Mouse (Mus musculus): Measurements from ENCODE around the gene 1700012B07Rik. TPM values are rescaled to one million over a fixed set of nuclear protein-coding genes. Genes with fewer than 3 reads are reported as not detected.

1700012B07Rik gene
- polyA plus RNA-seq, 1 experiment from 2014 or later, result 0.12 TPM

DNA sequence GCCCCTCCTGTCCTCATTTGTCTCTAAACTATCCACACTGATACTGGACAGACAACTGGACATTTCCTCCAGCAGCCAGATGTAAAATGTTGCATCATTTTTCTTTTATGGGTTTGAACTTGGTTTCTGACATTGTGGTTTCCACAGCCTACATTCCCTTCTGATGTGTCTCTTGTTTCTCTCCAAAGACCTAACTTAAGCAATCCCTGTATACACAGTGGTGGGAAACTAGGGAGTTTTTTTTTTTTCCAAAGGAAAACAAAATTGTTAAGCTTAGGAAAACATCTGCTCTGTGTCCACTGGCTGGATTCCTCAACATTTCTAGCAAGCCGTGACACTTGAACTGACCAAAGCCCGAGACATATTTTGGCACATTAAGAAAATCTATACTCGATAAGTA is 10.4 kb downstream of the 1700012B07Rik start:
- no peak; the same call in 1 of the 2 replicates for ATAC-seq (ENCODE audit: low read depth)
- no peak overlapping the region for H3K4me3 ChIP-seq (ENCODE audit: low read depth, low read length)
- no peak overlapping the region for H3K27ac ChIP-seq (ENCODE audit: low read length)
- no peaks in the 10 kb centered on the region for H3K9me3 ChIP-seq (replicated peaks; ENCODE audit: control insufficient read depth, low read length)
- no peaks in the 10 kb centered on the region for H3K27me3 ChIP-seq (ENCODE audit: control insufficient read depth, insufficient read depth, low read depth, low read length)
- H3K9ac ChIP-seq (ENCODE audit: low read depth, low read length), result no peak overlapping the region
- H3K36me3 ChIP-seq (ENCODE audit: control insufficient read depth, insufficient read depth), result no peaks in the 10 kb centered on the region
- no peak overlapping the region for H3K4me2 ChIP-seq (ENCODE audit: low read depth, low read length)
- H3K4me1 ChIP-seq (ENCODE audit: control insufficient read depth, low read depth, low read length), result no peaks in the 10 kb centered on the region
- WGBS (ENCODE audit: insufficient replicate concordance), result 73% methylated on average over 3 of the region's 3 CpGs

DNA sequence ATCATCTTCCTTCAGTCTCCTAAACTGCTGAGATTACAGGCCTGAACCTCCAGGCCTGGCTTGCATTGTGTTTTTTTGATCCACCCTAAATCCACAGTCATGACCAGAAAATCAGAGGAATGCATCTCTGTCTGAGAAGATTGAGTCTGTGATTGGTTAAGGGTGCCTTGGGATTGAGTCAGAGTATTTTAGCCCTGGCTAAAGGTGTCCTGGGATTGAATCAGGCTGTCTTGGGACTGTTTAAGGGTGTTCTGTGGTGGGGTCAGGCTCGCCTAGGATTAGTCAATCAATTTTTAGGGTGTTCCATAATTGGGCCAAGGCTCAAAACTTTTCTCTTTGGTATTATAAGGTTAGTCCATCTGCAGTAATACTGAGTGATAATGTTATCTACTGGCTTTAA is 10.9 kb downstream of the 1700012B07Rik start:
- no peak for ATAC-seq (ENCODE audit: low read depth)
- Histone ChIP-seq H3K27ac (ENCODE audit: low read length) (no peak overlapping the region), H3K4me2 (ENCODE audit: low read depth, low read length) (no peak overlapping the region), H3K27me3 (ENCODE audit: control insufficient read depth, insufficient read depth, low read depth, low read length) (no peaks in the 10 kb centered on the region), H3K9ac (ENCODE audit: low read depth, low read length) (no peak overlapping the region), H3K4me1 (ENCODE audit: control insufficient read depth, low read depth, low read length) (no peaks in the 10 kb centered on the region), H3K36me3 (ENCODE audit: control insufficient read depth, insufficient read depth) (no peaks in the 10 kb centered on the region), H3K4me3 (ENCODE audit: low read depth, low read length) (no peak overlapping the region), H3K9me3 (replicated peaks; ENCODE audit: control insufficient read depth, low read length) (no peaks in the 10 kb centered on the region)
- 30% methylated on average over 1 of the region's 1 CpGs for WGBS (ENCODE audit: insufficient replicate concordance)

DNA sequence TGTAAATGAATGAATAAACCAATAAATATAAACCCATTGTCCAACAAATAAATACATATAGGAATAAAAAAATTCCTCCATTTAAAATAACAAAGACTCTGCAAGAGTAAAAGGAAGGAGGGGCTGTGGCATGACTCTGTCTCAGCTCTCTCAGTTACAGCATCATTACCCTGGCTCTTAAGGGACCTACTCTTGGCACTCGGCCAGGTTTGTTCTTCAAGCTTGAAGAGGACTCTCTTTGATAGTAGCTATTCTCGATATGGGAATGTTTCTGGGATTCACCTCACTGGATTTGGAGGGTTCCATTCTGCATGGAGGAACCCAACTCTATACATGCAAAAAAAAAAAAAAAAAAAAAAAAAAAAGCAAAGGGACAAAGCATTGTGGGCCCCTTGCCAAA is 16.1 kb downstream of the 1700012B07Rik start:
- no peak overlapping the region for H3K4me3 ChIP-seq (ENCODE audit: low read depth, low read length)
- H3K9ac ChIP-seq (ENCODE audit: low read depth, low read length), result no peak overlapping the region
- no peaks in the 10 kb centered on the region for H3K4me1 ChIP-seq (ENCODE audit: control insufficient read depth, low read depth, low read length)
- H3K9me3 ChIP-seq (replicated peaks; ENCODE audit: control insufficient read depth, low read length), result no peaks in the 10 kb centered on the region; the same call in 1 of the 2 replicates
- no peak overlapping the region for H3K27ac ChIP-seq (ENCODE audit: low read length)
- H3K36me3 ChIP-seq (ENCODE audit: control insufficient read depth, insufficient read depth), result no peaks in the 10 kb centered on the region
- WGBS (ENCODE audit: insufficient replicate concordance), result 65% methylated on average over 2 of the region's 2 CpGs
- no peak for ATAC-seq (ENCODE audit: low read depth)
- no peaks in the 10 kb centered on the region for H3K27me3 ChIP-seq (ENCODE audit: control insufficient read depth, insufficient read depth, low read depth, low read length)
- no peak overlapping the region for H3K4me2 ChIP-seq (ENCODE audit: low read depth, low read length)

DNA sequence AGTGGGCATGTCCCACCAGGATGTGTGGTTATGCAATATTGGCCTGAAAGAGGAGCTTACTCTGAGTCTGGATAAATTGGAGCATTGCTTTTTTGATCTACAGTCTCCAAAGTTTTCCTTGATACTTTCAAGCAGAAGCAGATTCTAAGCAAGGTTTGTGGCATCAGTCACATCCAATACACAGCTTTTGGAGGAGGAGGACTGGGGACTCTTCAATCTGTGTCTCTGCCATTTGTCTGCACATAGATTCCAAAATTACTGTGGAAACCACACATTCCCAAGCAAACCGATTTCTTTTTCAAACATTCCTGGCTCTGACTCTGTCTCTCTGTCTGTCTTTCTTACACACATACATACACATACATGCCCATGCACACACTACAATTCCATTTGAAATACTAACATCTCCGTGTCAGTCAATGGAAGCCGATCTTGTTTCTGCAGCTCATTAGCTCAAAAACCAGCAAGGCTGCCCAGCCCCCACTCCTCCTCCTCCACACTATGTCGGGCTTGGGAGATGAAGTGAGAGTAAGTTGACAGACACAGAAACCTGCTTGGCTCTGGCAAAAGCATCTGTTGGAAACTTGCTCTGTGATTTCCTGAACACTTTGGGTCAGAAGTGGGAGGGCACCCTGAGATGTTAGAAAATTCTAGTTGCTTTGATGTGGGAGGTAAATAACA is 18.5 kb downstream of the 1700012B07Rik start:
- Histone ChIP-seq H3K27ac (ENCODE audit: low read length) (no peak overlapping the region), H3K4me3 (ENCODE audit: low read depth, low read length) (no peak overlapping the region), H3K9ac (ENCODE audit: low read depth, low read length) (no peak overlapping the region), H3K36me3 (ENCODE audit: control insufficient read depth, insufficient read depth) (no peaks in the 10 kb centered on the region), H3K4me1 (ENCODE audit: control insufficient read depth, low read depth, low read length) (no peaks in the 10 kb centered on the region), H3K9me3 (replicated peaks; ENCODE audit: control insufficient read depth, low read length) (no peaks in the 10 kb centered on the region; the same call in 1 of the 2 replicates), H3K27me3 (ENCODE audit: control insufficient read depth, insufficient read depth, low read depth, low read length) (no peaks in the 10 kb centered on the region), H3K4me2 (ENCODE audit: low read depth, low read length) (no peak overlapping the region)
- no peak for ATAC-seq (ENCODE audit: low read depth)
- WGBS (ENCODE audit: insufficient replicate concordance), result 60% methylated on average over 4 of the region's 4 CpGs

DNA sequence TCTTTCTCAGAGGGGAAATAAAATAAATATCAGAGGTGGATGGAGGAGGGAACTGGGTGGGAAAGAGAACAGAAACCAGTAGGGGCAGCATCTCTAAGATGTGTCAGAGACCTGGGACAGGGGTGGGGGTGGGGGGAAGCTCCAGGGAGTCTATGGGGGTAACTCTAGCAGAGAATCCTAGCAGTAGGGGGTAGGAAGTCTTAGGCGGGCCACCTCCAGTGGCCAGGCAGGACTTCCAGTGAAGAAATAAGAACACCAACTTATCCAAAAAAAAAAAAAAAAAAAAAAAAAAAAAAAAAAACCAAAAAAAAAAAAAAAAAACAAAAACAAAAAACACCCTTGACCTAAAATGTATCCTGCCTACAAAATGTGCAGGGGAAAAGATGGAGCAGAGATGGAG is 26.3 kb downstream of the 1700012B07Rik start:
- Histone ChIP-seq H3K4me2 (ENCODE audit: low read depth, low read length) (no peak overlapping the region), H3K27ac (ENCODE audit: low read length) (no peak overlapping the region), H3K9me3 (replicated peaks; ENCODE audit: control insufficient read depth, low read length) (no peaks in the 10 kb centered on the region), H3K27me3 (ENCODE audit: control insufficient read depth, insufficient read depth, low read depth, low read length) (no peaks in the 10 kb centered on the region), H3K36me3 (ENCODE audit: control insufficient read depth, insufficient read depth) (no peaks in the 10 kb centered on the region), H3K9ac (ENCODE audit: low read depth, low read length) (no peak overlapping the region), H3K4me3 (ENCODE audit: low read depth, low read length) (no peak overlapping the region), H3K4me1 (ENCODE audit: control insufficient read depth, low read depth, low read length) (no peaks in the 10 kb centered on the region)
- ATAC-seq (ENCODE audit: low read depth), result no peak
- 57% methylated on average over 1 of the region's 1 CpGs for WGBS (ENCODE audit: insufficient replicate concordance)

DNA sequence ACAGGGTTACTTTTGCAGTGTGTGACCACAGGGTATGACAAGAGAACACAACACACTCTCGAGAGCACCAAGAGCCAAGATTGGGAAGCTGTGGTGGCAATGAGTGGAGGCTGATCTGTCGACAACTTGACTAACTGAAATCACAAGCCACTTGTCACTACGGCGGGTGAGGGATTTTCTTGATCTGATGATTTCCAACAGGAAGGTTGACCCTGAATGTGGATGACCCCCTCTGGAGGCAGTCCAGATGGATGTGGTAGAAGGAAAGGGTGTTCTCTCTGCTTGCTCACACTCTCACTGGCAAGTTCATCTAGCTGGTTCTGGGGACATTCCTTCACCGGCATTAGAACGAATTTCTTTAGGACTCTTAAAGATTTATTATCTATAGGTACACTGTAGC is 30.3 kb downstream of the 1700012B07Rik start:
- Histone ChIP-seq H3K9ac (ENCODE audit: low read depth, low read length) (no peak overlapping the region), H3K9me3 (replicated peaks; ENCODE audit: control insufficient read depth, low read length) (no peaks in the 10 kb centered on the region), H3K27me3 (ENCODE audit: control insufficient read depth, insufficient read depth, low read depth, low read length) (no peaks in the 10 kb centered on the region), H3K4me2 (ENCODE audit: low read depth, low read length) (no peak overlapping the region), H3K4me3 (ENCODE audit: low read depth, low read length) (no peak overlapping the region), H3K4me1 (ENCODE audit: control insufficient read depth, low read depth, low read length) (no peaks in the 10 kb centered on the region), H3K36me3 (ENCODE audit: control insufficient read depth, insufficient read depth) (no peaks in the 10 kb centered on the region), H3K27ac (ENCODE audit: low read length) (no peak overlapping the region)
- 61% methylated on average over 6 of the region's 6 CpGs for WGBS (ENCODE audit: insufficient replicate concordance)
- ATAC-seq (ENCODE audit: low read depth), result no peak

DNA sequence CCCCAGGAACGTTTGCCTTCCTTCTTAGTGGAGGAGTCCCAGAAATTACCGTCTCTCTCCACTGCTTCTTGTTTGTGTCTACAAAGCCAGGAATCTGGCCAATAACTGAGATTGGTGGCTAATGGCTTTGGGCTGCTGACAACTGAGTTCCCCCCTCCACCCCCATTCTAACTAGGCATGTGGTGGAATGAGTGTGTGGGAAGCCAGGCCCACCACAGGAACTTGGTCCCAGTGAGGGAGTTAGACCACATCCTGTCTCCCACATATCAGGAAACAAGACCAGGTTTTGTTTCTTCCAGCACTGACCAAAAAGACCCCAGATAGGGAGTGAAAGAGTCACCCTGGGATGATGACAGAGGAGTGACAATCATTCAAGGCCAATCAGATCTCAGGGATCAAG is 32.3 kb downstream of the 1700012B07Rik start:
- no peaks in the 10 kb centered on the region for H3K9me3 ChIP-seq (replicated peaks; ENCODE audit: control insufficient read depth, low read length)
- no peak overlapping the region for H3K9ac ChIP-seq (ENCODE audit: low read depth, low read length)
- H3K4me2 ChIP-seq (ENCODE audit: low read depth, low read length), result no peak overlapping the region
- H3K4me3 ChIP-seq (ENCODE audit: low read depth, low read length), result no peak overlapping the region
- H3K36me3 ChIP-seq (ENCODE audit: control insufficient read depth, insufficient read depth), result no peaks in the 10 kb centered on the region
- no peaks in the 10 kb centered on the region for H3K4me1 ChIP-seq (ENCODE audit: control insufficient read depth, low read depth, low read length)
- no peak overlapping the region for H3K27ac ChIP-seq (ENCODE audit: low read length)
- no peaks in the 10 kb centered on the region for H3K27me3 ChIP-seq (ENCODE audit: control insufficient read depth, insufficient read depth, low read depth, low read length)
- no peak for ATAC-seq (ENCODE audit: low read depth)
- 39% methylated on average over 2 of the region's 2 CpGs for WGBS (ENCODE audit: insufficient replicate concordance)

DNA sequence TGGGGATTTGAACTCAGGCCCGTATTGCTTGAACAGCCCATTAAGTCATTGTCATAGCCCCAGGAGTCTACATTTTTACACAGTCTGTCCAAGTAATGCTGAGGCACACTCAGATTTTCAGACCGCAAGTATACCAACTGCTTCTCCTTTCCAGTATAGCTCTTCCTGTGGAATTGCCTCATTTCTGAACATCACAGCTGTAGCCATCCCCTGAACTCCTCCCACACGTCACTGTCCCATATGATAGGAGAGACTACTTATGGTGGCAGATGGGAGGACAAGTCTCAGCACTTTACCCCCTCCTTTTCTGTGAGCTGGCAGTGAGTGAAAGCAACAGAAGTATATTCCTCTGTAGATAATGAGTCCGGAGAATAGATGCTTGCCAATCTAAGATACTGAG is 34.3 kb downstream of the 1700012B07Rik start:
- Histone ChIP-seq H3K27me3 (ENCODE audit: control insufficient read depth, insufficient read depth, low read depth, low read length) (no peaks in the 10 kb centered on the region), H3K9me3 (replicated peaks; ENCODE audit: control insufficient read depth, low read length) (no peaks in the 10 kb centered on the region), H3K36me3 (ENCODE audit: control insufficient read depth, insufficient read depth) (no peaks in the 10 kb centered on the region), H3K27ac (ENCODE audit: low read length) (no peak overlapping the region), H3K4me2 (ENCODE audit: low read depth, low read length) (no peak overlapping the region), H3K4me1 (ENCODE audit: control insufficient read depth, low read depth, low read length) (no peaks in the 10 kb centered on the region), H3K4me3 (ENCODE audit: low read depth, low read length) (no peak overlapping the region), H3K9ac (ENCODE audit: low read depth, low read length) (no peak overlapping the region)
- ATAC-seq (ENCODE audit: low read depth), result no peak
- WGBS (ENCODE audit: insufficient replicate concordance), result 62% methylated on average over 4 of the region's 4 CpGs

DNA sequence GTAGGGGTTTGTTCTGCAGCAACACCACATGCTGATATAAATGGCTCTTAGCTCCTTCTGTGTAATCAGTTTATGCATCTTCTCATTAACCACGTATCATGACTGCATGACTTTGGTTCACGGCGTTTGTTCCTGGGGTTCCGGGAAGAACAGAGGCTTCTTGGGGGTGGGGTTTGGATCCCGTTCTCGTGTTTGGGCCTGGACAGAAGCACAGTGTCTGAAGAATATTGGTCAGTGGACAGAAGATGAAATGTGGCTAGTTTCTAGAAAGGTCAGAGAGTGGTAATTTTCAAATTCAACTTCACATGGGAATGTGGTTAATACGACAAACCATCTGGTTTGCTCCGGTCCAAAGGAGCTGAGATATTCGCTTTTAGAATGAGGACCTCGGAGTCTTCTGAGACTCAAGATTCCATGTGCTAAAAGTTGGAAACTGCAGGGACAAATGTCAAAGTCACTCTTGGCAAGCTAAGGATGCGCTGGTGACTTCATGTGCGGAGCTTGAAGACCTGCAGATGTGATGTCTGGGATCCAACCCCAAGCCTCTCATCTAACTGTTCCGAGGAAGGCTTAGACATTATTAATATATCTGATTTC is 35.3 kb downstream of the 1700012B07Rik start:
- Histone ChIP-seq H3K27ac (ENCODE audit: low read length) (no peak overlapping the region), H3K9me3 (replicated peaks; ENCODE audit: control insufficient read depth, low read length) (no peaks in the 10 kb centered on the region), H3K9ac (ENCODE audit: low read depth, low read length) (no peak overlapping the region), H3K36me3 (ENCODE audit: control insufficient read depth, insufficient read depth) (no peaks in the 10 kb centered on the region), H3K4me2 (ENCODE audit: low read depth, low read length) (no peak overlapping the region), H3K4me3 (ENCODE audit: low read depth, low read length) (no peak overlapping the region), H3K27me3 (ENCODE audit: control insufficient read depth, insufficient read depth, low read depth, low read length) (no peaks in the 10 kb centered on the region), H3K4me1 (ENCODE audit: control insufficient read depth, low read depth, low read length) (no peaks in the 10 kb centered on the region)
- ATAC-seq (ENCODE audit: low read depth), result no peak
- 77% methylated on average over 13 of the region's 13 CpGs for WGBS (ENCODE audit: insufficient replicate concordance)

Measured in liver, embryonic 16.5 days (tissue).